Mouse (Mus musculus): ENCODE measurements around the gene Znrf1. TPM values are rescaled to one million over a fixed set of nuclear protein-coding genes. Genes with fewer than 3 reads are reported as not detected.

Znrf1 gene
- polyA plus RNA-seq, 1 experiment from 2014 or later = 23.1 TPM

DNA sequence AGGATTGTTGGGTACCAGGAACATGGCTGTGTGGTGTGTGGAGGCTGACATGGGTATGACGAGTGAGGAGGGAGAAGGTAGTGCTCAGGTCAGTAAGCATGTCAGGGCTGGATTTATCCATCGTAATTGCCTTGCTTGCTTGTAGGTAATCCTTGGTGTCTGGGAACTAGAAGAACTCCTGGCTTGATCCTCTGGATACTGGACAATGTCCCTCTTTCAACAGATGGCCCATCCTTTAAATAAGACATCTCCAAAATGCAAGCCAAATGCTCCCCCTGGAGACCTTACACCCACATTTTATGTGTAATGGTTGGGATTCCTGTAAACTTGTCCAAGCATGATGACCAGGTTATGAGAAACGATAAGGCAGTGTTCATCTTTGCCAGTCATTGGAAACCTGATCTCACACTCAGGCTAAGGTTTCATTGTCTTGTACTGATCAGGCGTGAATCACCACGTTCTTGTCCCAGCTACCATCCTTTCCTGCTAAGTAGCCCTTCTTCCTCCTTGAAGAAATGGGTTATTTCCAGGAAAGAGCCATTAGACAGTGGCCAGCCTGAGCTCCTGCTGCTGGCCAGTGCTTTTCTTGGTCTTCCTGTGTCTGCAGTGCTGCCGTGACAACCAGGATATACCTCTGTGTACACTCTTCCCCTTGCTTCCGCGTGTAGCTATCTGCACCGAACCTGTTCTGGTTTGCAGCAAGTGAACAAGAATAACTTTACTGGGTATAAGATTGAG is 64.0 kb downstream of the Znrf1 start:
- H3K27ac ChIP-seq (ENCODE audit: low read depth, low read length) = no peak overlapping the region

DNA sequence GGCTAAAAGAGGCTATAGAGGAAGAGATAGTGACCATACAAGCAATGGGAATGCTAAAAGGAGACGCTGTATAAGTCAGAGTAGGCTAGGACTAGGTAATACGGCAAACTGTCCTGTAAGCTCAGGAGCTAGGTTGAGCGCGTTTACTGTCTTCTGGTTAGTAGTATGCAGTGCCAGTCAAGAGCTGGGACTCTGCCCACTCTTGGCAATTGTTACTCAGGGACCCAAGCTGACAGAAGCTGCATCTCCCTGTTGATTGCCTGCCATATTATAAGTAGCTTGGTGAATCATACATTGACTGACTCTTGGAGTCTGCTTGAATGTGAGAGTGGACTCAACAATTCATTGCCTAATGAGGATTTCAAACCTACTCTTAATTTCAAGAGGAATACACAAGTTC is 66.2 kb downstream of the Znrf1 start:
- Histone ChIP-seq H3K4me3 (ENCODE audit: low read depth, low read length) (no peak overlapping the region), H3K27ac (ENCODE audit: low read depth, low read length) (no peak overlapping the region), H3K27me3 (ENCODE audit: control insufficient read depth, insufficient read depth, low read length) (no peaks in the 10 kb centered on the region), H3K9ac (ENCODE audit: low read depth, low read length) (no peak overlapping the region), H3K4me2 (no peak overlapping the region), H3K4me1 (ENCODE audit: control insufficient read depth, insufficient read depth, low read length) (peaks cover 17% of the 10 kb centered on the region), H3K36me3 (ENCODE audit: control insufficient read depth, insufficient read depth, low read length) (no peaks in the 10 kb centered on the region), H3K9me3 (replicated peaks; ENCODE audit: control insufficient read depth, low read length) (no peaks in the 10 kb centered on the region)
- no peak for ATAC-seq (replicated peaks; ENCODE audit: insufficient number of reproducible peaks, low FRiP score, low TSS enrichment)
- 95% methylated on average over 4 of the region's 4 CpGs for WGBS (ENCODE audit: insufficient replicate concordance)

More for the DNA sequence above, 64.0 kb downstream of the Znrf1 start:
- Histone ChIP-seq H3K27me3 (ENCODE audit: control insufficient read depth, insufficient read depth, low read length) (no peaks in the 10 kb centered on the region), H3K9me3 (replicated peaks; ENCODE audit: control insufficient read depth, low read length) (no peaks in the 10 kb centered on the region), H3K4me1 (ENCODE audit: control insufficient read depth, insufficient read depth, low read length) (peaks cover 38% of the 10 kb centered on the region), H3K9ac (ENCODE audit: low read depth, low read length) (no peak overlapping the region), H3K4me3 (ENCODE audit: low read depth, low read length) (no peak overlapping the region), H3K36me3 (ENCODE audit: control insufficient read depth, insufficient read depth, low read length) (no peaks in the 10 kb centered on the region), H3K4me2 (no peak overlapping the region)
- no peak for ATAC-seq (replicated peaks; ENCODE audit: insufficient number of reproducible peaks, low FRiP score, low TSS enrichment)
- 71% methylated on average over 9 of the region's 9 CpGs for WGBS (ENCODE audit: insufficient replicate concordance)

DNA sequence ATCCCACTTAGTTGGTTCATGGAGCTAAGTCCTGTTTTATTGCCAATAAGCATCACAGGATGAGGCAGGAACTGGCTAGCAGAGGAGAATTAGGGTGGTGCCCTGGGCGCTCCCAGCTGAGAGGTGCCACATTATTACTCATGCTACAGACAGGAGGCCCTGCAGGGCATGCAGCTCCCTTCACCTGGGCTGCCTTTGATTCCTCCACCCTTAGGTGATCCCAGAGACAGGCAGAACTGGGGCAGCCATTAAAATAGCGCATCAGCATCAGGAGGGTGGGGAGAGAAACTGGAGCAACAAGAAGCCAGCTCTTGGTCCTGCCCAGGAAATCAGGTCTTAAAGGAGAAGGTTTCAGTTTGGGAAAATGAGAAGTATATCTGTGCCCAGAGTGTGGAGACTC is 69.1 kb downstream of the Znrf1 start:
- Histone ChIP-seq H3K27ac (ENCODE audit: low read depth, low read length) (no peak overlapping the region), H3K27me3 (ENCODE audit: control insufficient read depth, insufficient read depth, low read length) (no peaks in the 10 kb centered on the region), H3K9ac (ENCODE audit: low read depth, low read length) (no peak overlapping the region), H3K36me3 (ENCODE audit: control insufficient read depth, insufficient read depth, low read length) (0 out of 2 replicates have a peak, but pooled peaks cover 2% of the 10 kb centered on the region), H3K9me3 (replicated peaks; ENCODE audit: control insufficient read depth, low read length) (no peaks in the 10 kb centered on the region), H3K4me1 (ENCODE audit: control insufficient read depth, insufficient read depth, low read length) (peaks cover 3% of the 10 kb centered on the region; the same call in 1 of the 2 replicates), H3K4me2 (no peak overlapping the region), H3K4me3 (ENCODE audit: low read depth, low read length) (no peak overlapping the region)
- 92% methylated on average over 2 of the region's 2 CpGs for WGBS (ENCODE audit: insufficient replicate concordance)
- ATAC-seq (replicated peaks; ENCODE audit: insufficient number of reproducible peaks, low FRiP score, low TSS enrichment) = no peak

DNA sequence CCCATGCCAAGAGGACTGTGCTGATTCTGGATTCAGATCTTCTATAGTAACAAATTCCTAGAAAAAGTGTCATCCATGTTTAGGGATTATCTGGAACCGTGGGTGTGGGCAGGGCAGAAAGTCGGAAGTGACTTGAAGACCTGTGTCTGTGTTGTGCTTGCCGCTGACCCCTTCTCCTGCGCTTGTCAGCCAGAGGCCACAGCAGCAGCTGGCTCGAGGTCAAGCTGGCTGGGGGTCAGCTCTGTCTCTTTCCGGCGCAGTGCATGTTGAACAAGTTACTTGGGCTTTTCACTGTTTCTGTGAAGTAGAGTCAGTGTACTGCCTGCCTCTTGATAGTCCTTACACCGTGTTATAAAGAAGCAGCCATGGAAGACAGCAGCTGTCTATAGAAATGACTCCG is 71.1 kb downstream of the Znrf1 start:
- Histone ChIP-seq H3K36me3 (ENCODE audit: control insufficient read depth, insufficient read depth, low read length) (0 out of 2 replicates have a peak, but pooled peaks cover 2% of the 10 kb centered on the region), H3K9me3 (replicated peaks; ENCODE audit: control insufficient read depth, low read length) (no peaks in the 10 kb centered on the region), H3K27ac (ENCODE audit: low read depth, low read length) (no peak overlapping the region), H3K4me2 (no peak overlapping the region), H3K9ac (ENCODE audit: low read depth, low read length) (no peak overlapping the region), H3K4me1 (ENCODE audit: control insufficient read depth, insufficient read depth, low read length) (no peaks in the 10 kb centered on the region), H3K4me3 (ENCODE audit: low read depth, low read length) (no peak overlapping the region), H3K27me3 (ENCODE audit: control insufficient read depth, insufficient read depth, low read length) (no peaks in the 10 kb centered on the region)
- WGBS (ENCODE audit: insufficient replicate concordance) = 84% methylated on average over 9 of the region's 9 CpGs
- ATAC-seq (replicated peaks; ENCODE audit: insufficient number of reproducible peaks, low FRiP score, low TSS enrichment) = no peak

DNA sequence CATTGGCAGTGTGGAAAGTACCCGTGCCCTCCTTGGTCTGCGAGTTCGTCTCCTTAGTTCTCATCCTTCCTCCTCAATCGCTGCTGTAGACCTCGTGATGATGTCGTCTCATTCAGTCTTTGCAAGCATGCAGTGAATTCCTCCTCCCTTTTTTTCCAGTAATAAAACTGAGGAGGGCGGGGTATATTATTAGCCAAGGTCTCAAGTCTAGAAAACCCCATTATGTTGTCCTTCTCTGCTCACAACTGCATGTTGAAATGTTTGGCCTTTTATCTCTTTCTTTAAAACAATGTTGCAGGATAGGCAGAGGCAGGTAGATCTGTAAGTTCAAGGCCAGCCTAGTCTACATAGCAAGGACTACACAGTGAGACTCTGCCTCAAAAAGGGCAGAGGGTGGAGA is 71.5 kb downstream of the Znrf1 start:
- Histone ChIP-seq H3K9ac (ENCODE audit: low read depth, low read length) (no peak overlapping the region), H3K27ac (ENCODE audit: low read depth, low read length) (no peak overlapping the region), H3K36me3 (ENCODE audit: control insufficient read depth, insufficient read depth, low read length) (0 out of 2 replicates have a peak, but pooled peaks cover 2% of the 10 kb centered on the region), H3K4me3 (ENCODE audit: low read depth, low read length) (no peak overlapping the region), H3K9me3 (replicated peaks; ENCODE audit: control insufficient read depth, low read length) (no peaks in the 10 kb centered on the region), H3K27me3 (ENCODE audit: control insufficient read depth, insufficient read depth, low read length) (no peaks in the 10 kb centered on the region), H3K4me2 (no peak overlapping the region), H3K4me1 (ENCODE audit: control insufficient read depth, insufficient read depth, low read length) (no peaks in the 10 kb centered on the region)
- WGBS (ENCODE audit: insufficient replicate concordance) = 94% methylated on average over 7 of the region's 7 CpGs
- ATAC-seq (replicated peaks; ENCODE audit: insufficient number of reproducible peaks, low FRiP score, low TSS enrichment) = no peak

DNA sequence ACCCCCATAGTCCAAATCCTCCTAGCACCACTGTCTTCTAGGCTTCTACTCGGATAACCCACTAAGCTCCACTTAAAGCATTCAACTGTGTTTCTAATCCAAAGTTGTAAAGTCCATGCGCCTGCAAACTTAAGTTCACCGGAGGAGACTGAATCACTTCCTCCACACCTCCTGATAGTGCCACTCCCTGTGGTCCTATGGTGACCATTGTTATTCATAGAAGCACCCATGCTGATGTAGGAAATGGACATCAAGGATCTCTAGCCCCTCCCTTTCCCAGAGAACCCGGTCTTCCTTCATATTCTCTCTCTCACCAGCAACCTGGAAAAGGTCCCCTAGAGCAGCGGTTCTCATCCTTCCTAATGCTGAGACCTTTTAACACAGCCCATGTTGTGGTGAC is 77.3 kb downstream of the Znrf1 start:
- Histone ChIP-seq H3K9me3 (replicated peaks; ENCODE audit: control insufficient read depth, low read length) (no peaks in the 10 kb centered on the region), H3K27ac (ENCODE audit: low read depth, low read length) (no peak overlapping the region), H3K4me2 (no peak overlapping the region), H3K27me3 (ENCODE audit: control insufficient read depth, insufficient read depth, low read length) (no peaks in the 10 kb centered on the region), H3K4me3 (ENCODE audit: low read depth, low read length) (no peak overlapping the region), H3K36me3 (ENCODE audit: control insufficient read depth, insufficient read depth, low read length) (0 out of 2 replicates have a peak, but pooled peaks cover 2% of the 10 kb centered on the region), H3K9ac (ENCODE audit: low read depth, low read length) (no peak overlapping the region), H3K4me1 (ENCODE audit: control insufficient read depth, insufficient read depth, low read length) (no peaks in the 10 kb centered on the region)
- 73% methylated on average over 5 of the region's 5 CpGs for WGBS (ENCODE audit: insufficient replicate concordance)
- ATAC-seq (replicated peaks; ENCODE audit: insufficient number of reproducible peaks, low FRiP score, low TSS enrichment) = no peak

DNA sequence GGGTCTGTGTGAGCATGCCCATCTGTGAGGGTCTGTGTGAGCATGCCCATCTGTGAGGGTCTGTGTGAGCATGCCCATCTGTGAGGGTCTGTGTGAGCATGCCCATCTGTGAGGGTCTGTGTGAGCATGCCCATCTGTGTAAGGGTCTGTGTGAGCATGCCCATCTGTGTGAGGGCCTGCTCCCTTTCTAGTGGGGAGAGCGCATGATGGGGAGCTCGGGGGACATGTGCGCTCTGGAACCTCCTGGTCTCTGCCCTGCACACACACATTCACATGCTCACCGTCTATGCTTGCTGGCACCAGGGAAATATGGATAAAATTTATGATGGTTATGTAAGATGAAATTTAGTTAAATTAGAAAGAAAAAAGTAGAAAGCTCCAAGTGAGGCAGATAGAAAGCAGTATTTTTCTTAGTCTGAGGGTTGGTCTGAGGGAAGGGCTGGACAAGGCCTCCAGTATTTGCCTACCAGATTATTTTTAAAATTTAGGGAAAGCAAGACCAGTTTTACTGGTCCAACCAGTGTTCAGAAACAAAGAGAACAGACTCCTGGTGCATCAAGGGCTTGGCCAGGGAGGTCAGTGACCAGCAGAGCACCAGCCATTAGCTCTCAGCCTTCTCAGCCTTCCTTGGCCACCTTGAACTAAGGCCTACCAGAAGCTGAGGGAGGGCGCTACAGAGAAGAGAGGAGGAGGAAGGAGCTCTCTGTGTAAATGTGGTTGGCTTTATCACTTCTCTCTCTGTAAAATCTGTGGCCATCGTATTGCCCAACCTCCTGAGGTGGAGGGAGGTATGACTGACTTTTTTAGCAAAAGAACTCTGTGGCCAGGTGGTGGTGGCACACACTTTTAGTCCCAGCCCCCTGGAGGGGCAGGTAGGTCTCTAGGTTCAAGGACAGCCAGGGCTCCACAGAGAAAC is 79.1 kb downstream of the Znrf1 start:
- H3K27ac ChIP-seq (ENCODE audit: low read depth, low read length) = no peak overlapping the region
- 85% methylated on average over 6 of the region's 6 CpGs for WGBS (ENCODE audit: insufficient replicate concordance)
- no peak overlapping the region for H3K4me3 ChIP-seq (ENCODE audit: low read depth, low read length)
- ATAC-seq (replicated peaks; ENCODE audit: insufficient number of reproducible peaks, low FRiP score, low TSS enrichment) = no peak
- H3K36me3 ChIP-seq (ENCODE audit: control insufficient read depth, insufficient read depth, low read length) = no peaks in the 10 kb centered on the region
- no peak overlapping the region for H3K9ac ChIP-seq (ENCODE audit: low read depth, low read length)
- no peaks in the 10 kb centered on the region for H3K27me3 ChIP-seq (ENCODE audit: control insufficient read depth, insufficient read depth, low read length)
- peaks cover 6% of the 10 kb centered on the region; the same call in 1 of the 2 replicates for H3K4me1 ChIP-seq (ENCODE audit: control insufficient read depth, insufficient read depth, low read length)
- no peaks in the 10 kb centered on the region for H3K9me3 ChIP-seq (replicated peaks; ENCODE audit: control insufficient read depth, low read length)
- H3K4me2 ChIP-seq = no peak overlapping the region

DNA sequence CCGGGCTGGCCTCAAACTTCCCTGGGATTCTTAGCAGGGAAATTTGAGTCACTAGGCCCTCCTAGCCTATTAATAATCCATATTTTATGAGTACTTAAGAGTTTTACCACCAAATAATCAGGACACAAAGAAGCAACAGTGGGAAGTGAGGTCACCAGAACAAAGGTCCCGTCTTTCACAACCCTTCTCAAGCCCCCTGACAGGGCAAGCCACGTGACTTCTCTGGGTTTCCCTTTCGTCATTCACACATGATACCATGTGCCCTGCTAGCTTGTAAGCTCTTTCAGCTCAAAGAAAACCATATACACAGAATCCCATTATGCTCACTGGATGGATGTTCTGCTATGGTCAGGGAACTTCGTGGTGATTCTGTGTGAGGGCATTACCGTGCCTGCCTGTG is 81.9 kb downstream of the Znrf1 start:
- no peak for ATAC-seq (replicated peaks; ENCODE audit: insufficient number of reproducible peaks, low FRiP score, low TSS enrichment)
- Histone ChIP-seq H3K27me3 (ENCODE audit: control insufficient read depth, insufficient read depth, low read length) (no peaks in the 10 kb centered on the region), H3K27ac (ENCODE audit: low read depth, low read length) (peak overlapping the region; percentile 24; the same call in 1 of the 2 replicates), H3K4me2 (no peak overlapping the region), H3K9ac (ENCODE audit: low read depth, low read length) (no peak overlapping the region), H3K36me3 (ENCODE audit: control insufficient read depth, insufficient read depth, low read length) (peaks cover 3% of the 10 kb centered on the region; the same call in 1 of the 2 replicates), H3K9me3 (replicated peaks; ENCODE audit: control insufficient read depth, low read length) (no peaks in the 10 kb centered on the region), H3K4me1 (ENCODE audit: control insufficient read depth, insufficient read depth, low read length) (peaks cover 6% of the 10 kb centered on the region; the same call in 1 of the 2 replicates), H3K4me3 (ENCODE audit: low read depth, low read length) (no peak overlapping the region)
- 63% methylated on average over 6 of the region's 6 CpGs for WGBS (ENCODE audit: insufficient replicate concordance)

Data from heart, embryonic 11.5 days (tissue).